Mouse (Mus musculus): Measurements from ENCODE around the gene 1700056E22Rik.

- no peak for TF ChIP-seq CTCF (IDR thresholded peaks at IDR 0.05; ENCODE audit: low read depth, low read length)
- TF ChIP-seq EP300 (IDR thresholded peaks at IDR 0.05; ENCODE audit: insufficient read depth, low read depth, low read length) = no peak
- TF ChIP-seq POLR2A (IDR thresholded peaks at IDR 0.05; ENCODE audit: insufficient read depth, low read length) = no peak
These were observed 30.2 kb upstream of the 1700056E22Rik start for GRCm38 (mm10) chr1:184064306-184064705.

Data from ES-Bruce4 (cell line).